Mouse (Mus musculus): ENCODE measurements around the gene Slc6a18. TPM values are rescaled to one million over a fixed set of nuclear protein-coding genes. Genes with fewer than 3 reads are reported as not detected.
"Not testable (repeated sequence)": the region's sequence is repeated elsewhere in the genome, so short reads cannot be mapped to it uniquely, and the experiment has no call there.

Gene Slc6a18
- polyA plus RNA-seq, 1 experiment, result not detected

- Histone ChIP-seq H3K27ac (ENCODE audit: insufficient read depth, low read length) (no peak overlapping the region), H3K4me1 (ENCODE audit: control insufficient read depth, insufficient read depth, low read length) (no peaks in the 10 kb centered on the region), H3K27me3 (ENCODE audit: control insufficient read depth, insufficient read depth, low read length) (no peaks in the 10 kb centered on the region), H3K4me3 (replicated peaks; ENCODE audit: insufficient read depth, low read depth, low read length) (no peak overlapping the region)
- no peak for DNase-seq
- 94% methylated on average over 5 of the region's 5 CpGs for WGBS
- TF ChIP-seq CTCF (IDR thresholded peaks at IDR 0.05; ENCODE audit: borderline replicate concordance, insufficient read depth, low read depth, low read length) (no peak), POLR2A (IDR thresholded peaks at IDR 0.05; ENCODE audit: borderline replicate concordance, insufficient read depth, low read length) (no peak)
Measured at GRCm38 (mm10) chr13:73711803-73712202, 34.0 kb upstream of the Slc6a18 start.

GRCm38 (mm10) chr13:73711221-73711620 lies 33.4 kb upstream of the Slc6a18 start:
- Histone ChIP-seq H3K27me3 (ENCODE audit: control insufficient read depth, insufficient read depth, low read length) (no peaks in the 10 kb centered on the region), H3K4me1 (ENCODE audit: control insufficient read depth, insufficient read depth, low read length) (no peaks in the 10 kb centered on the region), H3K27ac (ENCODE audit: insufficient read depth, low read length) (no peak overlapping the region), H3K4me3 (replicated peaks; ENCODE audit: insufficient read depth, low read depth, low read length) (no peak overlapping the region)
- 89% methylated on average over 5 of the region's 5 CpGs for WGBS
- TF ChIP-seq POLR2A (IDR thresholded peaks at IDR 0.05; ENCODE audit: borderline replicate concordance, insufficient read depth, low read length) (no peak), CTCF (IDR thresholded peaks at IDR 0.05; ENCODE audit: borderline replicate concordance, insufficient read depth, low read depth, low read length) (no peak)
- DNase-seq, result no peak

GRCm38 (mm10) chr13:73709491-73709890 lies 31.7 kb upstream of the Slc6a18 start:
- no peak for DNase-seq
- Histone ChIP-seq H3K4me3 (replicated peaks; ENCODE audit: insufficient read depth, low read depth, low read length) (no peak overlapping the region), H3K27me3 (ENCODE audit: control insufficient read depth, insufficient read depth, low read length) (no peaks in the 10 kb centered on the region), H3K27ac (ENCODE audit: insufficient read depth, low read length) (no peak overlapping the region), H3K4me1 (ENCODE audit: control insufficient read depth, insufficient read depth, low read length) (no peaks in the 10 kb centered on the region)
- TF ChIP-seq POLR2A (IDR thresholded peaks at IDR 0.05; ENCODE audit: borderline replicate concordance, insufficient read depth, low read length), result no peak
- TF ChIP-seq CTCF (IDR thresholded peaks at IDR 0.05; ENCODE audit: borderline replicate concordance, insufficient read depth, low read depth, low read length), result no peak
- 49% methylated on average over 6 of the region's 6 CpGs for WGBS

- no peak for TF ChIP-seq CTCF (IDR thresholded peaks at IDR 0.05; ENCODE audit: borderline replicate concordance, insufficient read depth, low read depth, low read length)
- TF ChIP-seq POLR2A (IDR thresholded peaks at IDR 0.05; ENCODE audit: borderline replicate concordance, insufficient read depth, low read length), result no peak
- Histone ChIP-seq H3K4me3 (replicated peaks; ENCODE audit: insufficient read depth, low read depth, low read length) (no peak within 1 kb of the TSS), H3K27me3 (ENCODE audit: control insufficient read depth, insufficient read depth, low read length) (no peaks in the 10 kb centered on the region), H3K4me1 (ENCODE audit: control insufficient read depth, insufficient read depth, low read length) (peaks cover 10% of the 10 kb centered on the region), H3K27ac (ENCODE audit: insufficient read depth, low read length) (no peak within 1 kb of the TSS)
- WGBS, result 30% methylated on average over 7 of the region's 7 CpGs
- no peak for DNase-seq
Measured at GRCm38 (mm10) chr13:73704694-73705325, 27.0 kb upstream of the Slc6a18 start, which contains the start of gene Slc6a19. Slc6a19 (minus strand) TSS chr13:73704865.

GRCm38 (mm10) chr13:73703486-73703885 lies 25.7 kb upstream of the Slc6a18 start:
- not testable (repeated sequence) for H3K4me3 ChIP-seq (replicated peaks; ENCODE audit: insufficient read depth, low read depth, low read length); DNase-seq; H3K27me3 ChIP-seq (ENCODE audit: control insufficient read depth, insufficient read depth, low read length); H3K27ac ChIP-seq (ENCODE audit: insufficient read depth, low read length)
- H3K4me1 ChIP-seq (ENCODE audit: control insufficient read depth, insufficient read depth, low read length), result peaks cover 10% of the 10 kb centered on the region
- WGBS, result 94% methylated on average over 4 of the region's 4 CpGs

GRCm38 (mm10) chr13:73702776-73703175 lies 25.0 kb upstream of the Slc6a18 start:
- TF ChIP-seq POLR2A (IDR thresholded peaks at IDR 0.05; ENCODE audit: borderline replicate concordance, insufficient read depth, low read length), result no peak
- TF ChIP-seq CTCF (IDR thresholded peaks at IDR 0.05; ENCODE audit: borderline replicate concordance, insufficient read depth, low read depth, low read length), result no peak
- WGBS, result 88% methylated on average over 4 of the region's 4 CpGs
- Histone ChIP-seq H3K27me3 (ENCODE audit: control insufficient read depth, insufficient read depth, low read length) (no peaks in the 10 kb centered on the region), H3K4me1 (ENCODE audit: control insufficient read depth, insufficient read depth, low read length) (peaks cover 10% of the 10 kb centered on the region), H3K4me3 (replicated peaks; ENCODE audit: insufficient read depth, low read depth, low read length) (no peak overlapping the region), H3K27ac (ENCODE audit: insufficient read depth, low read length) (no peak overlapping the region)
- DNase-seq, result no peak

- H3K4me1 ChIP-seq (ENCODE audit: control insufficient read depth, insufficient read depth, low read length), result peaks cover 10% of the 10 kb centered on the region
- H3K27ac ChIP-seq (ENCODE audit: insufficient read depth, low read length), result no peak overlapping the region
- H3K4me3 ChIP-seq (replicated peaks; ENCODE audit: insufficient read depth, low read depth, low read length), result no peak overlapping the region
- no peaks in the 10 kb centered on the region for H3K27me3 ChIP-seq (ENCODE audit: control insufficient read depth, insufficient read depth, low read length)
- WGBS, result 35% methylated on average over 9 of the region's 9 CpGs
- TF ChIP-seq POLR2A (IDR thresholded peaks at IDR 0.05; ENCODE audit: borderline replicate concordance, insufficient read depth, low read length) (no peak), CTCF (IDR thresholded peaks at IDR 0.05; ENCODE audit: borderline replicate concordance, insufficient read depth, low read depth, low read length) (no peak)
- peak; percentile 24 to 44 for DNase-seq
Measured at GRCm38 (mm10) chr13:73701161-73701883, 23.5 kb upstream of the Slc6a18 start.

- Histone ChIP-seq H3K27ac (ENCODE audit: insufficient read depth, low read length) (no peak overlapping the region), H3K4me3 (replicated peaks; ENCODE audit: insufficient read depth, low read depth, low read length) (no peak overlapping the region), H3K27me3 (ENCODE audit: control insufficient read depth, insufficient read depth, low read length) (no peaks in the 10 kb centered on the region), H3K4me1 (ENCODE audit: control insufficient read depth, insufficient read depth, low read length) (peaks cover 10% of the 10 kb centered on the region)
- TF ChIP-seq POLR2A (IDR thresholded peaks at IDR 0.05; ENCODE audit: borderline replicate concordance, insufficient read depth, low read length) (no peak), CTCF (IDR thresholded peaks at IDR 0.05; ENCODE audit: borderline replicate concordance, insufficient read depth, low read depth, low read length) (no peak)
- WGBS, result 61% methylated on average over 12 of the region's 12 CpGs
- no peak for DNase-seq
Measured at GRCm38 (mm10) chr13:73700554-73700953, 22.7 kb upstream of the Slc6a18 start.
